Mouse (Mus musculus) R1 (cell line): Measurements from ENCODE around the gene Cpne5.
"Not testable (repeated sequence)": the region's sequence is repeated elsewhere in the genome, so short reads cannot be mapped to it uniquely, and the experiment has no call there.

ENCODE experiments used
- DNase-seq: peaks from one replicate; pipeline ENCODE4 v3.0.0-alpha.2; 2018; ENCODE audit warnings: low read depth, low spot score

Cpne5 gene

GRCm38 (mm10) chr17:29237772-29238420 lies at the start of gene Cpne5:
TSS of gene Cpne5 (minus strand) at chr17:29238167.
- DNase-seq: no peak

DNA sequence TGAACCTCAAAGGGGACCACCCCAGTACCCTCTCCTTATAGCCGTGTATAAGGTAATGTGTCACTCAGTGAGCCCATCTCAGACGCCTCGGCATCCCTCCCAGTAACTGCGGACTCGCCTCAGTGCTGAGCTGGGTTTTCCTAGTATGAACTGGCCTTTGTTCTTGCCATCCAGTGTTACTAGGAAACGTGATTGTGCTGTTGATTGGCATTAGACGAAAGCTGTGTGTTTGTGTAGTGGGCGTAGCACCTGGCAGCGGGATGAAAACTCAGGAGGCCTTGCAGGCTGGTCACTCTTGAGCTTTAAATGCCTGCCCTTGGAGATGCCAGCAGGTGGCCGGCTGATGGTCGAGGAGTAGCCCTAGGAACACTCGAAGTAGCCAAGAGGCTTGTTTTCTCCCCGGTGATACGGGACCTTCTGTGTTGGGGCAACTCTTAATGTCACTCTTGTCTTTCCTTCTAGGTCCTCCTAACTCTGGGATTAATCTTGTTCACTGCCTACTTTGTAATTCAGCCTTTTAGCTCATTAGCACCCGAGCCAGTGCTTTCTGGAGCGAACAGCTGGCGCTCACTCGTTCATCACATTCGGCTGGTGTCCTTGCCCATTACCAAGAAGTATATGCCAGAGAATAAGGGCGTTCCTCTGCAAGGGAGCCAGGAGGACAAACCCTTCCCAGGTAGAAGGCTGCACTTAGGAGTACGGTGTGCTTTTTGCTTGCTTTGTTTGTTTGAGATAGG lies 44.4 kb upstream of the Cpne5 start:
- no peak for DNase-seq

DNA sequence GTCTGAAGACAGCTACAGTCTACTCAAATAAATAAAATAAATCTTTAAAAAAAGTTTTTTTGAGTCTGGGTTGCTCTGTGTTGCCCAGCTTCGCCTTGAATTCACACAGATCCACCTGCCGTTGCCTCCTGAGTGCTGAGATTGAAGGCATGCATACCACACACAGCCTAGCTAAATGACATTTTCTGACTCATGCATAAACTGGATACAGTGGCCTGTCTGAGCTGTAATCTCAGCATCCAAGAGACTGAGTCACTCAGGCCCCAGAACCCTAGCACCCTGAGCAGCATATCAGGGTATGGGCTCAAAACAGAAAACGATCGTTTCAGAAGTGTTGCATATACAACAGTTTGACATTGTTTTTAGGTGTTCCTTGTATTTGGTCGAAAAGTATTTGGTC lies 43.6 kb upstream of the Cpne5 start:
- no peak for DNase-seq

- peak; percentile 63 for DNase-seq
These were observed 42.5 kb upstream of the Cpne5 start for GRCm38 (mm10) chr17:29280422-29280821.

GRCm38 (mm10) chr17:29273889-29274288 lies 35.9 kb upstream of the Cpne5 start:
- no peak for DNase-seq

DNA sequence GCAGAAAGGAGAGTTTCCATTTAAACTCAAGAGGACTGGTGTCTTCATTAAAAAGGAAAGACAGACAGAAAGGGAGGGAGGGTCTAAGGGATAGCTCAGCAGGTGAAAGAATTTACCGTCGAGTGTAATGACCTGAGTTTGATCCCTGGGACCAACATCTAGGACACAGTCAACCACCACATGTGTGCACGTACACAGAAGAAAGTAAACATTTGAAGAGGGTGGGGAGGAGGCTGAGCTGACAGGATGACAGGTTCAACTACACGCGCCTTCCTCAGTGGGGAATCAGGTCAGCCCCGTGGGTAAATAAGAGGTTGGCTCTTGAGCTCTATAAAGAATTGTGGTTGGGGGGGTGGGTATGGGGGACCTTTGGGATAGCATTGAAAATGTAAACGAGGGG lies 35.2 kb upstream of the Cpne5 start:
- no peak for DNase-seq

DNA sequence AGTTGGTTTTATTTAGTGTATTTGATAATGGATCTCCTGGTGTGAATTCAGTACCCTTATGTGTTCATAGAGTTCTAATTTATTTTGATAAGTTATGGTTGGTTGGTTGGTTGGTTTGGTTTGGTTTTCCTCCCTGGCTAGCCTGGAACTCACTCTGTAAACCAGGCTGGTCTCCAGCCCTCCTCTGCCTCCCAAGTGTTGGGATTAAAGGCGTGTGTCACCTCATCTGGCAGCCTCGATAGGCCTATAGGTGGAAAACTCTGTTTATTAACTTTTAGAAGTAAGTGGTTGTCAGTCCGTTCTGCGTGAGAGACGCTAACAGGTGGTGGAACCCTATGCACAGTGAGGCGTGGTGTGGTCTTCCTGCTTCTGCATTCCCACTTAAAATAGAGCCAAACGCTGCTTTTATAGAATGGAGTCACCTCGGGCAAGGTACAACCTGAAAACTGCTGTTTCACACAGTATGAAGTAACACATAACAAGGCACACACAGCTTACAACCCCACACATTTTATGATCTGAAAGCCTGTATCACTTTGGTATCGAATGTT lies 32.3 kb upstream of the Cpne5 start:
- no peak for DNase-seq

GRCm38 (mm10) chr17:29269349-29269706 lies 31.4 kb upstream of the Cpne5 start:
- no peak for DNase-seq

GRCm38 (mm10) chr17:29268682-29269348 lies 30.8 kb upstream of the Cpne5 start, which contains the start of gene BC004004:
TSS of gene BC004004 (plus strand) at chr17:29268788.
- peak; percentile 97 for DNase-seq

GRCm38 (mm10) chr17:29267931-29268681 lies 30.1 kb upstream of the Cpne5 start:
- no peak for DNase-seq

DNA sequence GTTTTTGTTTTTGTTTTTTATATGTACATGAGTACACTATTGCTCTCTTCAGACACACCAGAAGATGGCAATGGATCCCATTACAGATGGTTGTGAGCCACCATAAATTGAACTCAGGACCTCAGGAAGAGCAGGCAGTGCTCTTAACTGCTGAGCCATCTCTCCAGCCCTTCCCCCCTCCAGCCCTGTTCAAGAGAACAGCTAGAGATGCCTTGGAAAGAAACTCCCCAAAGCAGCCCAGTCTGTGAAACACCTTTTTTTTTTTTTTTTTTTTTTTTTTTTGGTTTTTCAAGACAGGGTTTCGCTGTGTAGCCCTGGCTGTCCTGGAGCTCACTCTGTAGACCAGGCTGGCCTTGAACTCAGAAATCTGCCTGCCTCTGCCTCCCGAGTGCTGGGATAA lies 29.1 kb upstream of the Cpne5 start:
- DNase-seq: not testable (repeated sequence)

- DNase-seq: no peak
These were observed 26.8 kb upstream of the Cpne5 start for GRCm38 (mm10) chr17:29264760-29265159.

GRCm38 (mm10) chr17:29263840-29264633 lies 26.1 kb upstream of the Cpne5 start, which contains the start of gene Ppil1:
TSS of gene Ppil1 (minus strand) at chr17:29264186.
- peak; percentile 96 for DNase-seq

GRCm38 (mm10) chr17:29263417-29263816 lies 25.4 kb upstream of the Cpne5 start:
- no peak for DNase-seq

GRCm38 (mm10) chr17:29262259-29262649 lies 24.3 kb upstream of the Cpne5 start:
- peak; percentile 53 for DNase-seq

DNA sequence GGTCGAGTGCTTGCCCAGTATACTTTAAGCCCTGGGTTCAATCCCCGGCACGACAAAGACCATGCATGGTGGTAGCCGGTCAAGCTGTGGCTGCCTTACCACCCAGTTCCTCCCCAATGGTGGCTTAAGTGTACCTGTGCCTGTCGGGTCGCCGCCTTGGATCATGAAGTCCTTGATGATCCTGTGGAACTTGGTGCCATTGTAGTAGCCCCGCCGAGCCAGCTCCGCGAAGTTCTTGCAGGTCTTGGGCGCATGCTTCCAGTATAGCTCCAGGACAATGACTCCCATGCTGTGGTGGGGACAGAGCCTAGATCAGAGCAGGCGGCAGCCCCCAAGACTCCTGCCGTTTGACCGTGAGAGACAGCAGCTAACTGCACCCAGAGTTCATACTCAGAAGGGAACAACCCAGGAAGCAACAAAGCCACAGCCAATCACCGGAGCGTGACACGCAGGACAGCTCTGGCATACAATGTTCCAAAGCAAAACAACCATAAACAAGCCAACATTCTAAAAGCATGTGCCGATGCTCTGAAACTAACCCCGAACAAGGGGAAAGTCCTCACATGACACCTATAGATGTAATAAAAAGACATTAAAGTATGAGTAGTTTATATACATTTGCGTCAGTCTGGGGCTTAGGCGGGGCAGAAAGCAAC lies 23.8 kb upstream of the Cpne5 start:
- no peak for DNase-seq

DNA sequence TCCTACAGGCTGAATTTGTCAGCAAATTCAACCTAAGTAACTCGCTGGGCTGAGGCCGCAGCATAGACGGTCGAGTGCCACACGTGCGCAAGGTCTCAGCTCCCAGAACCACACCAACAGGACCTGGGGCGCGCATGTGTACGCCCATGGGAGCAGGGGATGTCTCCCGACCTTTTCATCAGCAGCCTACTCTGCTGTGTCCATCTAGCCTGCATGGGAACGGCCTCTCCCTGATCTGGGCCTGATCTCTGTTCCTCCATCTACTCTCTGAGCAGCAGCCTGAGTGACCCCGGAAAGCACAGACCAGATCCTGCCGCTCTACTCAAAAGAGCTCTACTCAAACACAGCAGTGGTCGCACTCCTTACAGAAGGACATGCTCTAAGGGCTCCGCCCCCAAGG lies 22.5 kb upstream of the Cpne5 start:
- DNase-seq: no peak

DNA sequence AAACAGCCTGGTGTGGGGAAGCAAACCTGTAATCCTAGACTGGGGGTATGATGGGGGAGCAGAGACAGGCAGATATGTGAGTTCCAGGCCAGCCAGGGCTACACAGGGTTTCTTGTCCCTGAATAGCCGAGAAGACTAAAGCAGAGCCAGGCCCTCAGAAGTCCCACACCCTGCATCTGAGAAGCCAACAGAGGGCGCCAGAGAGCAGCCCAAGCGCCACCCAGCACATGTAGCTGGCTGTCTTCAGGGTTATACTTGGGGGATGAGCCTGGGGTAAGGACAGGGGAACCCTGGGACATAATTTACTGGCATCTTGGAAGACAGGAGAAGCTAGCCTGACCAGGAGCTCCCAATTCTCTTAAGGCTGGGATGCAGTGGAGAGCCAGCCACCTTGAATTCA lies 21.5 kb upstream of the Cpne5 start:
- peak; percentile 84 for DNase-seq

DNA sequence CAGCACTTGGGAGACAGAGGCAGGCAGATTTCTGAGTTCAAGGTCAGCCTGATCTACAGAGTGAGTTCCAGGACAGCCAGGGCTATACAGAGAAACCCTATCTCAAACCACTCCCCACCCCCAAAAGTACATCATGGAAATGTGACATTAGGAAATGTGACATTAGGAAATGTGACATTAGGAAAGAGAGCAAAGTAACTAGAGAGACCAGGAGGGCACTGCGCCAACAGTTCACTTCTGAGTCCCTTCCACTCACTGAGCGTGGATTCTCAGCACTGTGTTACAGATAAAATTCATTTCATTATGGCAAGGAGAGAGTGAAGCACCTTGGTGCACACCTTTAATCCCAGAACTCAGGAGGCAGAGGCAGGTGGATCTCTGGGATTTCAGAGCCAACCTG lies 21.0 kb upstream of the Cpne5 start:
- no peak for DNase-seq

DNA sequence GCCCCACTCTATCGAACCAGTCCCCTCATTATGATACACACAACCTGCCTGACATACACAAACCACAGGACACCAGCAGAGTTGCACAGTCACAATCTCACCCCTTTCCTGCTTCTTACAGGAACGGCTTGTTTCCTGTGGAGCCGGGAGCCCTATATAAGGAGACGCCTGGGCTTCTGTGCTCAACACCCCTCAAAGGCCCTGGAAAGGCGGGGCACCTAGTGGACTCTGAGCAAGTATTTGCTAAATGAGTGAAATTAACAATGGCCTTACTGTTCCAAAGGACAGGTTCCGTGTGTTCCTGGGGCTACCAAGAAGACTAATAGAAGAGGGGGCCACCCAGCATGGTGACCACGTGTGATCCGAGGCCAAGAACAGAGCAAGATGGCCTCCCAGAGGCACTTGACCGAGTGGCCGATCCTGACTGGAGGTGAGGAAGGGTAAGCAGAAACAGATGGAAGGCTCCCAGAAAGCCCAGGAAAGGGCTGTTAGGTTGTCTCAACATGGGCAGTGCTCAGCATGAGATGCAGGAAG lies 20.1 kb upstream of the Cpne5 start:
- no peak for DNase-seq
